Mouse (Mus musculus) embryonic facial prominence, embryonic 11.5 days (tissue): ENCODE measurements around the gene Caskin1. TPM values are rescaled to one million over a fixed set of nuclear protein-coding genes. Genes with fewer than 3 reads are reported as not detected.

Source experiments
- ATAC-seq: fragments of 200-750 bp; cut with Nextera tagmentation; replicated peaks from 2 replicates; pipeline ENCODE4 v1.8.0; 2017; ENCODE audit warnings: low read depth; ENCODE audit not compliant: insufficient number of reproducible peaks, low FRiP score, low TSS enrichment
- DNase-seq: peaks from one replicate; pipeline ENCODE4 v3.0.0-alpha.2; 2015; ENCODE audit warnings: low spot score
- H3K27ac ChIP-seq: fragments of 300-500 bp; sonication (generic); replicated peaks from 2 replicates; pipeline ENCODE4 v1.5.1; 2014; ENCODE audit warnings: mild to moderate bottlenecking, low read depth, low read length, control low read depth
- H3K27me3 ChIP-seq: fragments of 300-500 bp; sonication (generic); 2 replicates; pipeline ENCODE4 v1.6.1; 2014; ENCODE audit warnings: mild to moderate bottlenecking, low read length, moderate library complexity, mixed read lengths; ENCODE audit not compliant: control insufficient read depth, insufficient read depth
- H3K36me3 ChIP-seq: fragments of 300-500 bp; sonication (generic); replicated peaks from 2 replicates; pipeline ENCODE4 v1.6.1; 2014; ENCODE audit warnings: low read depth, mild to moderate bottlenecking, low read length, moderate library complexity, mixed read lengths; ENCODE audit not compliant: control insufficient read depth, insufficient read depth
- H3K4me1 ChIP-seq: fragments of 300-500 bp; sonication (generic); 2 replicates; pipeline ENCODE4 v1.6.1; 2014; ENCODE audit warnings: low read length, mixed read lengths; ENCODE audit not compliant: control insufficient read depth, insufficient read depth
- H3K4me2 ChIP-seq: fragments of 300-500 bp; sonication (generic); 2 replicates; pipeline ENCODE4 v1.6.1; 2014; ENCODE audit warnings: low read depth, mild to moderate bottlenecking, control low read depth, low read length, moderate library complexity
- H3K4me3 ChIP-seq: fragments of 300-500 bp; sonication (generic); 2 replicates; pipeline ENCODE4 v1.5.1; 2014; ENCODE audit warnings: low read depth, low read length, control low read depth
- H3K9ac ChIP-seq: fragments of 300-500 bp; sonication (generic); replicated peaks from 2 replicates; pipeline ENCODE4 v1.6.1; 2014; ENCODE audit warnings: mild to moderate bottlenecking, control low read depth, low read length
- H3K9me3 ChIP-seq: fragments of 300-500 bp; sonication (generic); replicated peaks from 2 replicates; pipeline ENCODE4 v1.6.1; 2016; ENCODE audit warnings: mild to moderate bottlenecking, low read length, inconsistent platforms, mixed read lengths; ENCODE audit not compliant: control insufficient read depth
- WGBS: fragments of 180-500 bp; shearing (Covaris S2); extraction: QIAGEN DNeasy Blood & Tissue Kit; methylation state at CpG from one replicate; pipeline ENCODE4 v1.1.7; 2014; 5-methylcytosine and 5-hydroxymethylcytosine counted together
- polyA plus RNA-seq: library from polyadenylated mRNA; unstranded; fragments of >200 nt; fragmentation: Nextera tagmentation; extraction: Ambion mirVana; gene quantifications from 2 replicates; pipeline ENCODE4 v1.2.1, GENCODE M21; 2014

The Caskin1 gene
- polyA plus RNA-seq, 1 experiment from 2014 or later: 2.8 TPM

GRCm38 (mm10) chr17:24527315-24527714, 38.9 kb downstream of the Caskin1 start:
- peak; percentile 44 for DNase-seq
- Histone ChIP-seq H3K9ac (peak overlapping the region; percentile 80), H3K4me2 (peak overlapping the region; percentile 55), H3K27ac (peak overlapping the region; percentile 30), H3K4me3 (peak overlapping the region; percentile 57), H3K4me1 (peaks cover 7% of the 10 kb centered on the region), H3K27me3 (no peaks in the 10 kb centered on the region), H3K9me3 (no peaks in the 10 kb centered on the region), H3K36me3 (peaks cover 3% of the 10 kb centered on the region)
- under 1% methylated on average over 19 of the region's 19 CpGs for WGBS
- ATAC-seq: no peak

DNA sequence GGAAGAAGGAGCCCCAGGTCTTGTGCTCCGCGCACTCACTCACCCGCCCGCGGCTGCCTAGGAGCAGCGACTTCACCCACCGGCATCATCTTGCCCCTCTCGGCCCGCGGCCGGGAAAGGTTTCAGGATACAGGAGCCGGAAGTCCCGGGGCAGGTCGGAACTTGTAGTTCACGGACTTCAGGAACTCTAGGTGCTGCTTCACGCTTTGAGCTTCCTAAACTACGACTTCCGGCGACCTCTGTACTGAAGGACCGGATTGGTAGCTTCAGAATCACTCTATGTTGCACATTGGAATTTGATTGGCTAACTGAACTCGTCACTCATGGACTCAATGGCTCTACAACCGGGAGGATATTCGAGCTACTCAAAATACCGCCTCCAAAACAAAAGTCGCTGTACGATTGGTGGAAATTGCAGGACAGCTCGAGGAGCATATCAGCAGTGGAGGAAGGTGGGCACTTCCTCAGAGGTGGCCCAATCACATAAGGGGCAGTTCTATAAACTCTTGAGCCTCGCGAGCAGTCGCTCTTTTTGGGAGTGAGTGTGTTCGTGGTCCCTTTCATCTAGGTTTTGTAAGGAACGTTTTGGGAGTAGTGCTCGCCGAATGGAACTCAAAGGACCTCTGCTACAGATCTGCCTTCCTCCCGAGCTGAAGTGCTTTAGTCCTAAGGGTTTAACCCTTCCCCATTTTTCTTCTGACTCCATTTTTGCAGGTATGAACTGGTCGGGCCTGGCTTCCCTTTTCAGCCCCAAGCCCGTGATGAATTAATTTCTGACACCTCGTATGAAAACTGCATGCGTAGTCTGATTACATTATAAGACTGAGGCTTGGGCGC, 39.5 kb downstream of the Caskin1 start, which contains the start of gene Traf7:
Gene Traf7, minus strand, starts transcription at position 216 of the 837 bp plus-strand sequence.
- Histone ChIP-seq H3K27me3 (no peaks in the 10 kb centered on the region), H3K4me2 (peak within 1 kb of the TSS; percentile 55), H3K36me3 (peaks cover 3% of the 10 kb centered on the region), H3K9ac (peak within 1 kb of the TSS; percentile 81), H3K4me3 (peak within 1 kb of the TSS; percentile 58), H3K27ac (peak within 1 kb of the TSS; percentile 57), H3K4me1 (peaks cover 7% of the 10 kb centered on the region), H3K9me3 (no peaks in the 10 kb centered on the region)
- WGBS: under 1% methylated on average over 40 of the region's 40 CpGs
- DNase-seq (peak; percentile 99), ATAC-seq (peak; percentile 97)

DNA sequence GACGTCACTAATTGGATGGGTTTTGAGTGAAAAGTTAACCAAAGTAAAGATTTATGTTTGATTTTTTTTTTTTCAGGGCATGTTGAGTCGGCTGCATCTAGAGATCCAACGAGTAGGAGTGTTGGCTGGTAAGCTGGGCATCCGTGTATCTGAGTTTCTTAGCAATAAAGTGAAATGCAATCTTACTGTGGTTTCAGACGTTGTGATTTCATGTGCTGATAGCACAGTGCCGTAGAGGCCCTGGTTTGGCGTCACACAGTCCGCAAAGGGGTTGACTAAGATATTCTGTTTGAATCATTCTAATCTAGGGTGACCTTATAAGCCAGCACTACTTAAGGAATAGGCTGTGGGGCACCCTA, 40.1 kb downstream of the Caskin1 start:
- H3K4me1 ChIP-seq: peaks cover 11% of the 10 kb centered on the region
- H3K9ac ChIP-seq: peak overlapping the region; percentile 81
- DNase-seq (no peak), ATAC-seq (no peak)
- H3K4me2 ChIP-seq: peak overlapping the region; percentile 51
- H3K27ac ChIP-seq: peak overlapping the region; percentile 57
- no peaks in the 10 kb centered on the region for H3K9me3 ChIP-seq
- WGBS: under 1% methylated on average over 8 of the region's 8 CpGs
- H3K36me3 ChIP-seq: peaks cover 3% of the 10 kb centered on the region
- no peaks in the 10 kb centered on the region for H3K27me3 ChIP-seq
- H3K4me3 ChIP-seq: peak overlapping the region; percentile 58

- WGBS: 0% methylated on average over 4 of the region's 4 CpGs
- Histone ChIP-seq H3K4me1 (peaks cover 11% of the 10 kb centered on the region), H3K27ac (no peak overlapping the region), H3K4me2 (peak overlapping the region; percentile 51), H3K4me3 (peak overlapping the region; percentile 58), H3K36me3 (peaks cover 3% of the 10 kb centered on the region), H3K9me3 (no peaks in the 10 kb centered on the region), H3K27me3 (no peaks in the 10 kb centered on the region), H3K9ac (peak overlapping the region; percentile 81)
- peak; percentile 80 for DNase-seq
- ATAC-seq: no peak
These were observed 40.6 kb downstream of the Caskin1 start for GRCm38 (mm10) chr17:24529007-24529451.

DNA sequence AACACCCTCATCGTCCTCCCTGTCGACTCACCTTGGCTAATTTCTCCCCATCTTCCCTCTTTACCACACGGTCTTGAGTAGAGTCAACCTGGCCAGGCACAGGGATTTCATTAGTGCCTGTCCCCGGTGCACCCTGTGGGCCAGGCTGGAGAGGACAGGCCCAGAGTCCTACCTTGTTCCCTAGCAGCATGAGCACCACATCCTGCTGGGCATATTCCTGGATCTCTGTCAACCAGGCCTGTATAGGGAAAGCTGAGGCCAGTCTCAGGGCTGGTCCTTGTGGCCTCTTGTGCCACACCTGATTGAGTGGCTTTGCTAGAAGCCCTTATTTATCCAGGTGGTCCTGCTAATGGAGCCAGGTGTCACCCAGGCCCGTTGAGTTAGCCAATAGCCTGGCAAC, 41.5 kb downstream of the Caskin1 start:
- WGBS: 19% methylated on average over 5 of the region's 5 CpGs
- no peak for DNase-seq
- 0 out of 2 replicates have a peak overlapping the region, but pooled peaks have one; percentile 4 for H3K27ac ChIP-seq
- no peaks in the 10 kb centered on the region for H3K27me3 ChIP-seq
- peaks cover 11% of the 10 kb centered on the region for H3K4me1 ChIP-seq
- H3K9me3 ChIP-seq: no peaks in the 10 kb centered on the region
- ATAC-seq: no peak
- H3K36me3 ChIP-seq: peaks cover 3% of the 10 kb centered on the region
- peak overlapping the region; percentile 81 for H3K9ac ChIP-seq
- peak overlapping the region; percentile 58 for H3K4me3 ChIP-seq
- peak overlapping the region; percentile 51 for H3K4me2 ChIP-seq

DNA sequence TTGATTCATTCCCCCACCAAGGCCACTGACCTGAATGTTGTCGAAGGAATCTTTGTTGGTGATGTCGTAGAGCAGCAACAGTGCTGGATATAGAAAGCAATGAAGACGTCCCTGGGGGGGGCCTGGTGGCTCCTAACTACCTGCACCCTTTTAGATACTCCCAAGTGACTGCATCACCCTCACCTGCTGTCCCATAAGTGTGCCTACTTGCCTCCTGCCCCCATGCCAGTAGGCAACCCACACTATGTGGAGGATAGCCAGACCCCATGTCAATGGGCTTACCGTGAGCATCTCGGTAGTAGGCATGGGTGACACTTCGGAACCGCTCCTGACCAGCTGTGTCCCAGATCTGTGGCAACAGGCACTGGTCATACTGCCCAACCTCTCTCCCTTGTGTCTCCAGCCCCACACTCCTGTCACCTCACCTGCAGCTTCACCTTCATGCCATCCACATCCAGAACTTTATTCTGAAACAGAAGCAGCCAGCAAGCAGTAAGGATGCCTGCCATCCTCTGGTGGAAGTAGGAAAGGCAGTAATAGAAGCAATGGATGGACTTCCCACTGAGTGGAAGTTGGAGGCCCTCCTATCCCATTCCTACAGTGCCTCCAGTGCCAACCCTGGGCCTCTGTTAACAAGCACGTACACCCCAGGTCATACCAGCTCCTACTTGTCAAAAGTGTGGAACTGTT, 42.1 kb downstream of the Caskin1 start:
- ATAC-seq: no peak
- Histone ChIP-seq H3K9me3 (no peaks in the 10 kb centered on the region), H3K27me3 (no peaks in the 10 kb centered on the region), H3K4me3 (no peak overlapping the region), H3K4me2 (peak overlapping the region; percentile 7), H3K9ac (no peak overlapping the region; the same call in 1 of the 2 replicates), H3K4me1 (peaks cover 11% of the 10 kb centered on the region), H3K36me3 (peaks cover 3% of the 10 kb centered on the region), H3K27ac (0 out of 2 replicates have a peak overlapping the region, but pooled peaks have one; percentile 28)
- 32% methylated on average over 8 of the region's 8 CpGs for WGBS
- DNase-seq: no peak

DNA sequence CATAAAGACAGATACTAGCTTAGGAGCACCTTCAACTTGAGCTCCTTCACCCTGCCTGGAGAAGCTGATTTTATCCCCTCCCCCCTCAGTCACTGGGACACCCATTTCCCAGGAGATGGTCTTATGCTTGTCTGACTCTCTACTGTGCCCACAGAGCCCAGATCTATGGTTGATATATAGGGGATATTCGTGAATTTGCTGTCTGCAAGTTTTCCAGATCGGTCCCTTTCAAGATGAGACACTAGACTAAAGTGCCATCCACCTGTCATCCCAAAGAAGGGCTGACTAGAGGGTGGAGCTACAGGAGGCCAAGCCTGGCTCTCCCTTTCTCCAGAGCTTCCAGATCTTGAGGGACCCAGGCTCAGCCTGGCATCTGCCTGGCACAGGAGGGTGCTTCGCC, 42.7 kb downstream of the Caskin1 start:
- no peak overlapping the region for H3K4me3 ChIP-seq
- peaks cover 3% of the 10 kb centered on the region for H3K36me3 ChIP-seq
- no peak overlapping the region for H3K27ac ChIP-seq
- 67% methylated on average over 3 of the region's 3 CpGs for WGBS
- H3K4me1 ChIP-seq: peaks cover 11% of the 10 kb centered on the region
- ATAC-seq: no peak
- DNase-seq: no peak
- H3K27me3 ChIP-seq: no peaks in the 10 kb centered on the region
- H3K9ac ChIP-seq: no peak overlapping the region
- no peak overlapping the region for H3K4me2 ChIP-seq
- no peaks in the 10 kb centered on the region for H3K9me3 ChIP-seq

GRCm38 (mm10) chr17:24532045-24532444, 43.6 kb downstream of the Caskin1 start:
- H3K4me1 ChIP-seq: peaks cover 11% of the 10 kb centered on the region

More at GRCm38 (mm10) chr17:24532045-24532444, 43.6 kb downstream of the Caskin1 start:
- no peak for DNase-seq
- H3K27me3 ChIP-seq: no peaks in the 10 kb centered on the region
- 69% methylated on average over 7 of the region's 7 CpGs for WGBS
- H3K4me2 ChIP-seq: no peak overlapping the region
- H3K9ac ChIP-seq: no peak overlapping the region
- no peaks in the 10 kb centered on the region for H3K9me3 ChIP-seq
- H3K36me3 ChIP-seq: peaks cover 3% of the 10 kb centered on the region
- no peak for ATAC-seq
- no peak overlapping the region for H3K27ac ChIP-seq
- no peak overlapping the region for H3K4me3 ChIP-seq
